Mouse (Mus musculus) Patski (cell line): ENCODE measurements around the gene Cd81. TPM values are rescaled to one million over a fixed set of nuclear protein-coding genes. Genes with fewer than 3 reads are reported as not detected.
A peak's percentile ranks its signal among the peaks of the same experiment; 100 is the strongest.

ENCODE experiments used
- ATAC-seq: fragments of 100-300 bp; one replicate; pipeline ENCODE4 v1.8.0; 2021
- CTCF ChIA-PET: fragments of 350-600 bp; sonication (Branson Sonifier 250); formaldehyde crosslinking; loops from one replicate; lab custom pipeline; 2022; ENCODE audit warnings: inconsistent platforms; lab: Charles Lee
- POLR2A ChIA-PET: fragments of 350-600 bp; sonication (Branson Sonifier 250); formaldehyde crosslinking; loops from one replicate; lab custom pipeline; 2022; ENCODE audit warnings: antibody characterized with exemption, inconsistent platforms; lab: Charles Lee
- DNase-seq: peaks from one replicate; pipeline ENCODE4 v3.0.0-alpha.2; 2011; ENCODE audit warnings: low read depth, low spot score
- H3K27me3 ChIP-seq: fragments of 371-371 bp; one replicate; pipeline ENCODE4 v1.5.1; 2021
- CTCF ChIP-seq: fragments of 100-300 bp; IDR thresholded peaks from one replicate; pipeline ENCODE4 v1.5.1; 2021
- in situ Hi-C: fragments of 300-500 bp; cut with MboI; formaldehyde crosslinking; loops from 3 replicates; pipeline ENCODE4 v1.11.1; 2018; ENCODE audit warnings: low pct_unique_long_range_greater_than_20kb, mixed read lengths
- polyA plus RNA-seq: library from polyadenylated mRNA; unstranded; gene quantifications from one replicate; pipeline ENCODE4 v1.2.3, GENCODE M21; 2021

The Cd81 gene
- polyA plus RNA-seq, 1 experiment from 2014 or later: 622 TPM

- no peak for TF ChIP-seq CTCF
- in situ Hi-C loops: loop anchor here (5.0 to 25.0 kb wide), 2 partner anchors 36 to 629 kb away; partner anchors contain the start of genes Cd81, Ctsd and Gm49369
- H3K27me3 ChIP-seq: no peaks in the 10 kb centered on the region
- no peak for ATAC-seq
- CTCF ChIA-PET: interaction anchor here (0.8 to 1.9 kb wide), 4 partner anchors 8 to 70 kb away, joined by 4 to 5 read pairs (median 4); no protein-coding TSS in a partner anchor
- DNase-seq: no peak
- POLR2A ChIA-PET: interaction anchor here (1.0 to 2.4 kb wide), 2 partner anchors 15 to 36 kb away, joined by 3 to 17 read pairs; partner anchors contain the start of gene Cd81
These were observed 36.0 kb upstream of the Cd81 start for GRCm38 (mm10) chr7:143016424-143017142.

- DNase-seq (no peak), ATAC-seq (no peak)
- POLR2A ChIA-PET: interaction anchor here (2.4 kb wide), 1 partner anchor 36 kb away, joined by 17 read pairs; the partner anchor contains the start of gene Cd81
- TF ChIP-seq CTCF: no peak
- no peaks in the 10 kb centered on the region for H3K27me3 ChIP-seq
- CTCF ChIA-PET: interaction anchor here (1.4 to 1.9 kb wide), 2 partner anchors 9 to 69 kb away, joined by 4 to 5 read pairs; no protein-coding TSS in a partner anchor
- in situ Hi-C loops: loop anchor here (5.0 to 25.0 kb wide), 2 partner anchors 35 to 630 kb away; partner anchors contain the start of genes Cd81, Ctsd and Gm49369
These were observed 35.4 kb upstream of the Cd81 start for GRCm38 (mm10) chr7:143017181-143017580.

GRCm38 (mm10) chr7:143020040-143020439, 32.5 kb upstream of the Cd81 start:
- POLR2A ChIA-PET: no interaction called here
- DNase-seq (no peak), ATAC-seq (no peak)
- in situ Hi-C loops: loop anchor here (25.0 kb wide), 1 partner anchor 633 kb away; the partner anchor contains the start of genes Ctsd and Gm49369
- no peak for TF ChIP-seq CTCF
- CTCF ChIA-PET: no interaction called here
- no peaks in the 10 kb centered on the region for H3K27me3 ChIP-seq

GRCm38 (mm10) chr7:143020764-143021163, 31.8 kb upstream of the Cd81 start:
- ChIA-PET CTCF (no interaction called here), POLR2A (no interaction called here)
- ATAC-seq (no peak), DNase-seq (no peak)
- in situ Hi-C loops: loop anchor here (25.0 kb wide), 1 partner anchor 633 kb away; the partner anchor contains the start of genes Ctsd and Gm49369
- TF ChIP-seq CTCF: no peak
- no peaks in the 10 kb centered on the region for H3K27me3 ChIP-seq

- no peak for ATAC-seq
- ChIA-PET CTCF (no interaction called here), POLR2A (no interaction called here)
- no peak for TF ChIP-seq CTCF
- no peak for DNase-seq
- H3K27me3 ChIP-seq: no peaks in the 10 kb centered on the region
- in situ Hi-C loops: loop anchor here (25.0 kb wide), 1 partner anchor 634 kb away; the partner anchor contains the start of genes Ctsd and Gm49369
These were observed 31.0 kb upstream of the Cd81 start for GRCm38 (mm10) chr7:143021356-143022164.

- no peaks in the 10 kb centered on the region for H3K27me3 ChIP-seq
- in situ Hi-C loops: loop anchor here (25.0 kb wide), 1 partner anchor 636 kb away; the partner anchor contains the start of genes Ctsd and Gm49369
- ChIA-PET POLR2A (no interaction called here), CTCF (interaction anchor here (1.4 kb wide), 1 partner anchor 15 kb away, joined by 3 read pairs; no protein-coding TSS in a partner anchor)
- DNase-seq: no peak
- no peak for TF ChIP-seq CTCF
- no peak for ATAC-seq
These were observed 29.0 kb upstream of the Cd81 start for GRCm38 (mm10) chr7:143023499-143023898.

- in situ Hi-C loops: loop anchor here (25.0 kb wide), 1 partner anchor 637 kb away; the partner anchor contains the start of genes Ctsd and Gm49369
- no peak for ATAC-seq
- no peak for TF ChIP-seq CTCF
These were observed 28.2 kb upstream of the Cd81 start for GRCm38 (mm10) chr7:143024293-143024692.

GRCm38 (mm10) chr7:143025496-143025895, 27.0 kb upstream of the Cd81 start:
- ChIA-PET CTCF (no interaction called here), POLR2A (no interaction called here)
- no peak for TF ChIP-seq CTCF
- in situ Hi-C loops: no loop called here
- DNase-seq (no peak), ATAC-seq (no peak)
- no peaks in the 10 kb centered on the region for H3K27me3 ChIP-seq

More at GRCm38 (mm10) chr7:143024293-143024692, 28.2 kb upstream of the Cd81 start:
- ChIA-PET POLR2A (no interaction called here), CTCF (no interaction called here)
- DNase-seq: no peak
- H3K27me3 ChIP-seq: no peaks in the 10 kb centered on the region

- POLR2A ChIA-PET: no interaction called here
- in situ Hi-C loops: no loop called here
- DNase-seq: no peak
- ATAC-seq: no peak
- H3K27me3 ChIP-seq: no peaks in the 10 kb centered on the region
- CTCF ChIA-PET: no interaction called here
- TF ChIP-seq CTCF: no peak
These were observed 25.3 kb upstream of the Cd81 start for GRCm38 (mm10) chr7:143027196-143027595.

GRCm38 (mm10) chr7:143031816-143032215, 20.7 kb upstream of the Cd81 start:
- peak; percentile 75 for DNase-seq
- ChIA-PET POLR2A (interaction anchor here (0.6 to 1.6 kb wide), 3 partner anchors 16 to 50 kb away, joined by 3 to 6 read pairs (median 6); no protein-coding TSS in a partner anchor), CTCF (interaction anchor here (1.0 kb wide), 1 partner anchor 54 kb away, joined by 3 read pairs; no protein-coding TSS in a partner anchor)
- TF ChIP-seq CTCF: no peak
- in situ Hi-C loops: no loop called here
- no peaks in the 10 kb centered on the region for H3K27me3 ChIP-seq
- ATAC-seq: peak; percentile 89
